Comparison of ENCODE assay signal across 12 mouse cellular contexts in genomic region chr1:129208406-129208805, GRCm38 (mm10).
A peak's percentile ranks its signal among the peaks of the same experiment; 100 is the strongest.
DNase-seq lines count a peak whose midpoint lies in the region; ATAC-seq and TF ChIP-seq lines count a peak whose summit lies in the region.
"Had no signal": no experiment of that assay in that cellular context is flagged by ENCODE, and none has a peak within 500 bp of the region (broad histone marks: within the 10 kb centered on the region; RNA-seq: fewer than 3 reads in every experiment).

No protein-coding gene starts in this region.

- no peak overlapping the region for H3K9ac ChIP-seq in hindbrain, postnatal 0 days (replicated peaks; ENCODE audit: low read length)
- no peak overlapping the region; the same call in 1 of the 2 replicates for H3K9ac ChIP-seq in midbrain, embryonic 14.5 days (replicated peaks; ENCODE audit: low read length)

- peak; percentile 95 for DNase-seq in brain, embryonic 14.5 days (ENCODE audit: low read depth)
- peak; percentile 21 for DNase-seq in forebrain, embryonic 10.5 days (ENCODE audit: extremely low spot score, low spot score)
- DNase-seq in hindbrain, postnatal 0 days (ENCODE audit: low spot score), result peak; percentile 70
- DNase-seq in midbrain, embryonic 14.5 days, result peak; percentile 78
- no peak for DNase-seq in spleen, postnatal 36 days (ENCODE audit: low spot score in 2 of 2)
- no peak for DNase-seq in gastrocnemius, postnatal 36 days
- DNase-seq in gastrocnemius, postnatal 14 days, result no peak
- DNase-seq: adrenal gland, postnatal 36 days; kidney, postnatal 4 days had no signal

- ATAC-seq in hindbrain, postnatal 0 days, result peak; percentile 95
- peak; percentile 93 for ATAC-seq in midbrain, embryonic 14.5 days (ENCODE audit: low FRiP score, low TSS enrichment)
- no peak for ATAC-seq in monocyte, adult 5-6 weeks (replicated peaks; ENCODE audit: insufficient number of reproducible peaks, low FRiP score, low TSS enrichment, poor library complexity, severe bottlenecking)

- peaks cover 16% of the 10 kb centered on the region for H3K4me1 ChIP-seq in forebrain, embryonic 10.5 days
- no peaks in the 10 kb centered on the region for H3K4me1 ChIP-seq in hindbrain, postnatal 0 days (ENCODE audit: insufficient read depth, low read length)
- peaks cover 6% of the 10 kb centered on the region; the same call in 1 of the 2 replicates for H3K4me1 ChIP-seq in midbrain, embryonic 14.5 days (ENCODE audit: control insufficient read depth, insufficient read depth, low read length)
- H3K4me1 ChIP-seq: megakaryocyte, embryonic 14.5 days had no signal

- H3K4me3 ChIP-seq in forebrain, embryonic 10.5 days, result no peak overlapping the region
- no peak overlapping the region for H3K4me3 ChIP-seq in hindbrain, postnatal 0 days (ENCODE audit: low read length)
- no peak overlapping the region for H3K4me3 ChIP-seq in midbrain, embryonic 14.5 days (replicated peaks; ENCODE audit: low read depth, low read length)
- H3K4me3 ChIP-seq: megakaryocyte, embryonic 14.5 days had no signal

- intact Hi-C loops in gastrocnemius, postnatal 36 days (cut with DNase I), result no loop called here
- intact Hi-C loops in gastrocnemius, postnatal 14 days (cut with DNase I; ENCODE audit: low total_unique reads), result no loop called here

- 18% methylated on average over 2 of the region's 2 CpGs for WGBS in forebrain, embryonic 10.5 days
- 6% methylated on average over 2 of the region's 2 CpGs for WGBS in hindbrain, postnatal 0 days
- WGBS in midbrain, embryonic 14.5 days, result 0% methylated on average over 2 of the region's 2 CpGs

- H3K4me2 ChIP-seq in hindbrain, postnatal 0 days (ENCODE audit: low read depth, low read length), result no peak overlapping the region
- H3K4me2 ChIP-seq in midbrain, embryonic 14.5 days (ENCODE audit: low read length), result no peak overlapping the region; the same call in 1 of the 2 replicates

- no peak for TF ChIP-seq CTCF in brain, embryonic 14.5 days (IDR thresholded peaks at IDR 0.05; ENCODE audit: borderline replicate concordance, extremely low read depth, insufficient read depth, insufficient read length)
- no peak for TF ChIP-seq CTCF in hindbrain, postnatal 0 days (IDR thresholded peaks at IDR 0.05; ENCODE audit: low read depth)

- TF ChIP-seq POLR2A in brain, embryonic 14.5 days (IDR thresholded peaks at IDR 0.05; ENCODE audit: borderline replicate concordance, extremely low read depth, insufficient read depth, insufficient read length, poor library complexity, severe bottlenecking), result no peak

- no peaks in the 10 kb centered on the region for H3K9me3 ChIP-seq in forebrain, embryonic 10.5 days
- H3K9me3 ChIP-seq in hindbrain, postnatal 0 days (ENCODE audit: low read length), result no peaks in the 10 kb centered on the region
- H3K9me3 ChIP-seq in midbrain, embryonic 14.5 days (ENCODE audit: control insufficient read depth, low read length), result no peaks in the 10 kb centered on the region

- H3K27ac ChIP-seq in forebrain, embryonic 10.5 days, result peak overlapping the region; percentile 74
- peak overlapping the region; percentile 43; the same call in 1 of the 2 replicates for H3K27ac ChIP-seq in hindbrain, postnatal 0 days
- peak overlapping the region; percentile 79 for H3K27ac ChIP-seq in midbrain, embryonic 14.5 days (replicated peaks; ENCODE audit: low read depth, low read length)

- H3K27me3 ChIP-seq in forebrain, embryonic 10.5 days (ENCODE audit: poor library complexity, severe bottlenecking), result no peaks in the 10 kb centered on the region
- no peaks in the 10 kb centered on the region for H3K27me3 ChIP-seq in hindbrain, postnatal 0 days (ENCODE audit: insufficient read depth, low read length)
- H3K27me3 ChIP-seq in midbrain, embryonic 14.5 days (ENCODE audit: control insufficient read depth, insufficient read depth, low read length), result no peaks in the 10 kb centered on the region
- H3K27me3 ChIP-seq: CH12.LX; megakaryocyte, embryonic 14.5 days had no signal

- no peaks in the 10 kb centered on the region for H3K36me3 ChIP-seq in forebrain, embryonic 10.5 days (replicated peaks)
- no peaks in the 10 kb centered on the region for H3K36me3 ChIP-seq in hindbrain, postnatal 0 days (ENCODE audit: insufficient read depth, low read length)
- no peaks in the 10 kb centered on the region for H3K36me3 ChIP-seq in midbrain, embryonic 14.5 days (ENCODE audit: control insufficient read depth, insufficient read depth, low read length)

Comparison
In these comparisons a context has a peak if more than half of its experiments do, and no peak if none do; other contexts are left out.
1. DNase-seq: peak in brain, embryonic 14.5 days (single experiment), forebrain, embryonic 10.5 days (single experiment), hindbrain, postnatal 0 days (single experiment) and midbrain, embryonic 14.5 days (single experiment); none in spleen, postnatal 36 days (0 of 2), gastrocnemius, postnatal 36 days (0 of 2) and gastrocnemius, postnatal 14 days (single experiment).
2. Peak in every context shown above with its lines, with median percentiles within 50 percentile points of each other: H3K27ac ChIP-seq.